Mouse (Mus musculus) Patski (cell line): ENCODE measurements around the gene Bcl2l1. TPM values are rescaled to one million over a fixed set of nuclear protein-coding genes. Genes with fewer than 3 reads are reported as not detected.

Experiments
- ATAC-seq: fragments of 100-300 bp; one replicate; pipeline ENCODE4 v1.8.0; 2021
- CTCF ChIA-PET: fragments of 350-600 bp; sonication (Branson Sonifier 250); formaldehyde crosslinking; loops from one replicate; lab custom pipeline; 2022; ENCODE audit warnings: inconsistent platforms; lab: Charles Lee
- POLR2A ChIA-PET: fragments of 350-600 bp; sonication (Branson Sonifier 250); formaldehyde crosslinking; loops from one replicate; lab custom pipeline; 2022; ENCODE audit warnings: antibody characterized with exemption, inconsistent platforms; lab: Charles Lee
- DNase-seq: peaks from one replicate; pipeline ENCODE4 v3.0.0-alpha.2; 2011; ENCODE audit warnings: low read depth, low spot score
- H3K27me3 ChIP-seq: fragments of 371-371 bp; one replicate; pipeline ENCODE4 v1.5.1; 2021
- CTCF ChIP-seq: fragments of 100-300 bp; IDR thresholded peaks from one replicate; pipeline ENCODE4 v1.5.1; 2021
- in situ Hi-C: fragments of 300-500 bp; cut with MboI; formaldehyde crosslinking; loops from 3 replicates; pipeline ENCODE4 v1.11.1; 2018; ENCODE audit warnings: low pct_unique_long_range_greater_than_20kb, mixed read lengths
- polyA plus RNA-seq: library from polyadenylated mRNA; unstranded; gene quantifications from one replicate; pipeline ENCODE4 v1.2.3, GENCODE M21; 2021

The Bcl2l1 gene
- polyA plus RNA-seq, result 133 TPM

- peak; percentile 99 for TF ChIP-seq CTCF
- POLR2A ChIA-PET, result interaction anchor here (0.6 to 1.6 kb wide), 4 partner anchors 8 to 136 kb away, joined by 3 to 10 read pairs (median 4); no protein-coding TSS in a partner anchor
- CTCF ChIA-PET, result interaction anchor here (1.4 kb wide), 2 partner anchors 64 to 89 kb away, joined by 3 to 7 read pairs; no protein-coding TSS in a partner anchor
- in situ Hi-C loops, result loop anchor here (5.0 kb wide), 2 partner anchors 139 to 214 kb away; no protein-coding TSS in a partner anchor
- peak; percentile 92 for ATAC-seq
- no peaks in the 10 kb centered on the region for H3K27me3 ChIP-seq
- DNase-seq, result no peak
These were observed at the start of gene Bcl2l1 for GRCm38 (mm10) chr2:152831019-152831878. Gene Bcl2l1 (minus strand): TSS chr2:152831728.

GRCm38 (mm10) chr2:152880898-152881297 lies 49.4 kb upstream of the Bcl2l1 start:
- ATAC-seq (no peak), DNase-seq (no peak)
- no peak for TF ChIP-seq CTCF
- POLR2A ChIA-PET, result no interaction called here
- H3K27me3 ChIP-seq, result no peaks in the 10 kb centered on the region
- CTCF ChIA-PET, result interaction anchor here (1.3 kb wide), 1 partner anchor 19 kb away, joined by 4 read pairs; no protein-coding TSS in a partner anchor
- in situ Hi-C loops, result no loop called here

- DNase-seq, result no peak
- no peak for TF ChIP-seq CTCF
- ATAC-seq, result no peak
These were observed 46.7 kb upstream of the Bcl2l1 start for GRCm38 (mm10) chr2:152878239-152878638.

GRCm38 (mm10) chr2:152863346-152863745 lies 31.8 kb upstream of the Bcl2l1 start:
- peak; percentile 9 for TF ChIP-seq CTCF
- H3K27me3 ChIP-seq, result no peaks in the 10 kb centered on the region
- DNase-seq (no peak), ATAC-seq (peak; percentile 62)
- ChIA-PET POLR2A (interaction anchor here (1.0 kb wide), 1 partner anchor 11 kb away, joined by 4 read pairs; no protein-coding TSS in a partner anchor), CTCF (interaction anchor here (0.6 to 5.1 kb wide), 5 partner anchors 11 to 52 kb away, joined by 3 to 27 read pairs (median 5); no protein-coding TSS in a partner anchor)
- in situ Hi-C loops, result no loop called here

More at GRCm38 (mm10) chr2:152878239-152878638, 46.7 kb upstream of the Bcl2l1 start:
- ChIA-PET CTCF (no interaction called here), POLR2A (no interaction called here)
- in situ Hi-C loops, result no loop called here
- no peaks in the 10 kb centered on the region for H3K27me3 ChIP-seq

- DNase-seq (no peak), ATAC-seq (no peak)
- no peaks in the 10 kb centered on the region for H3K27me3 ChIP-seq
- ChIA-PET POLR2A (interaction anchor here (0.6 to 1.0 kb wide), 4 partner anchors 11 to 435 kb away, joined by 3 to 5 read pairs (median 4); no protein-coding TSS in a partner anchor), CTCF (interaction anchor here (0.6 to 5.1 kb wide), 5 partner anchors 12 to 52 kb away, joined by 3 to 27 read pairs (median 5); no protein-coding TSS in a partner anchor)
- no peak for TF ChIP-seq CTCF
- in situ Hi-C loops, result no loop called here
These were observed 31.1 kb upstream of the Bcl2l1 start for GRCm38 (mm10) chr2:152862638-152863037.

- ChIA-PET CTCF (interaction anchor here (1.3 to 5.1 kb wide), 2 partner anchors 11 to 12 kb away, joined by 3 to 27 read pairs; no protein-coding TSS in a partner anchor), POLR2A (interaction anchor here (0.6 to 0.9 kb wide), 4 partner anchors 11 to 646 kb away, joined by 3 to 5 read pairs (median 4); no protein-coding TSS in a partner anchor)
- no peak for ATAC-seq
- no peaks in the 10 kb centered on the region for H3K27me3 ChIP-seq
- DNase-seq, result no peak
- TF ChIP-seq CTCF, result no peak
- in situ Hi-C loops, result no loop called here
These were observed 30.4 kb upstream of the Bcl2l1 start for GRCm38 (mm10) chr2:152861891-152862290.

GRCm38 (mm10) chr2:152859501-152859900 lies 28.0 kb upstream of the Bcl2l1 start:
- ChIA-PET POLR2A (no interaction called here), CTCF (no interaction called here)
- H3K27me3 ChIP-seq, result no peaks in the 10 kb centered on the region
- DNase-seq, result no peak
- in situ Hi-C loops, result no loop called here
- no peak for ATAC-seq
- TF ChIP-seq CTCF, result no peak

GRCm38 (mm10) chr2:152848466-152848865 lies 16.9 kb upstream of the Bcl2l1 start:
- POLR2A ChIA-PET, result no interaction called here
- in situ Hi-C loops, result loop anchor here (10.0 kb wide), 1 partner anchor 166 kb away; the partner anchor contains the start of gene Pdrg1
- no peaks in the 10 kb centered on the region for H3K27me3 ChIP-seq
- ATAC-seq (no peak), DNase-seq (no peak)
- CTCF ChIA-PET, result no interaction called here
- no peak for TF ChIP-seq CTCF

- POLR2A ChIA-PET, result no interaction called here
- no peak for TF ChIP-seq CTCF
- peak; percentile 96 for ATAC-seq
- CTCF ChIA-PET, result no interaction called here
- in situ Hi-C loops, result loop anchor here (10.0 kb wide), 1 partner anchor 167 kb away; the partner anchor contains the start of gene Pdrg1
- DNase-seq, result peak; percentile 90
- no peaks in the 10 kb centered on the region for H3K27me3 ChIP-seq
These were observed 16.3 kb upstream of the Bcl2l1 start, which contains the start of gene Tpx2 for GRCm38 (mm10) chr2:152847815-152848302. Gene Tpx2 (plus strand): TSS chr2:152847964.
